Mouse (Mus musculus): ENCODE measurements around the gene Cyp46a1.

Cyp46a1 gene

GRCm38 (mm10) chr12:108398681-108399080, 64.5 kb downstream of the Cyp46a1 start:
- no peak for DNase-seq (ENCODE audit: extremely low read depth, low read depth)

GRCm38 (mm10) chr12:108399191-108399590, 65.0 kb downstream of the Cyp46a1 start:
- DNase-seq (ENCODE audit: extremely low read depth, low read depth) = no peak

- no peak for DNase-seq (ENCODE audit: extremely low read depth, low read depth)
Measured at GRCm38 (mm10) chr12:108400951-108401350, 66.8 kb downstream of the Cyp46a1 start.

GRCm38 (mm10) chr12:108403957-108404356, 69.8 kb downstream of the Cyp46a1 start:
- DNase-seq (ENCODE audit: extremely low read depth, low read depth) = no peak

GRCm38 (mm10) chr12:108409100-108409499, 74.9 kb downstream of the Cyp46a1 start:
- DNase-seq (ENCODE audit: extremely low read depth, low read depth) = no peak

- DNase-seq (ENCODE audit: extremely low read depth, low read depth) = no peak
Measured at GRCm38 (mm10) chr12:108410416-108411208, 76.4 kb downstream of the Cyp46a1 start.
